Mouse (Mus musculus): ENCODE data around the gene Guf1. TPM values are rescaled to one million over a fixed set of nuclear protein-coding genes. Genes with fewer than 3 reads are reported as not detected.

Guf1 gene
- polyA plus RNA-seq, 1 experiment from 2014 or later, result 39.8 TPM

DNA sequence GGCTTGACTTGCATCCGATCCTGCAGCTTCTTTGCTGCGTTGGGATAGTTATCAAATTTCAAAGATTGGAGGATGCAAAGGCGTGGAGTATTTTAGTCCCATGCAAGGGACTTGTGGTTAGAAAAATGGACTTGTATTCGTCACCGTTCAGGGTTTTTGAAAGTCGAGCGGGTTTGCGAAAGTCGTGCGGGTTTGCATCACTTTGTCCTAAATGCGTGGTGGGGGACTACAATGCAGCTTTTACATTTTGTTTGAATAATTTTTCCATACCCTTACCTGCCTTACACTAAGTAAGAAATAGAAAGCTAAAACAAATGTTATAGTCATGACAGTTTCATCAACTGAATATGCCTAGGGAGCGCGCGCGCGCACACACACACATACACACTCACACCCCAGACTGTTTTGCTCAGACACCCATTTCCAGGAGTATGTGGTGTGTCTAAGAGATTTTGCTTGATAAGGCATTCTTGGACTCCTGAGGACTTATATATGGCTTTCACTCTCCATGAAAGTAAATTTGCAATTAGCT lies 747 bp downstream of the Guf1 start:
- Histone ChIP-seq H3K4me1 (replicated peaks; ENCODE audit: control insufficient read depth, insufficient read depth, low read length) (no peaks in the 10 kb centered on the region), H3K4me2 (peak overlapping the region; percentile 63), H3K9me3 (ENCODE audit: control insufficient read depth, low read length) (no peaks in the 10 kb centered on the region), H3K36me3 (ENCODE audit: control insufficient read depth, insufficient read depth, low read length) (0 out of 2 replicates have a peak, but pooled peaks cover 2% of the 10 kb centered on the region), H3K27ac (ENCODE audit: low read depth, low read length) (peak overlapping the region; percentile 58; the same call in 1 of the 2 replicates), H3K27me3 (replicated peaks; ENCODE audit: control insufficient read depth, insufficient read depth, low read length) (no peaks in the 10 kb centered on the region), H3K9ac (ENCODE audit: low read depth, low read length) (peak overlapping the region; percentile 96), H3K4me3 (ENCODE audit: low read depth, low read length) (peak overlapping the region; percentile 90)
- ATAC-seq (replicated peaks; ENCODE audit: low FRiP score), result peak; percentile 46
- WGBS, result 12% methylated on average over 16 of the region's 16 CpGs
- DNase-seq (ENCODE audit: low spot score), result peak; percentile 54

DNA sequence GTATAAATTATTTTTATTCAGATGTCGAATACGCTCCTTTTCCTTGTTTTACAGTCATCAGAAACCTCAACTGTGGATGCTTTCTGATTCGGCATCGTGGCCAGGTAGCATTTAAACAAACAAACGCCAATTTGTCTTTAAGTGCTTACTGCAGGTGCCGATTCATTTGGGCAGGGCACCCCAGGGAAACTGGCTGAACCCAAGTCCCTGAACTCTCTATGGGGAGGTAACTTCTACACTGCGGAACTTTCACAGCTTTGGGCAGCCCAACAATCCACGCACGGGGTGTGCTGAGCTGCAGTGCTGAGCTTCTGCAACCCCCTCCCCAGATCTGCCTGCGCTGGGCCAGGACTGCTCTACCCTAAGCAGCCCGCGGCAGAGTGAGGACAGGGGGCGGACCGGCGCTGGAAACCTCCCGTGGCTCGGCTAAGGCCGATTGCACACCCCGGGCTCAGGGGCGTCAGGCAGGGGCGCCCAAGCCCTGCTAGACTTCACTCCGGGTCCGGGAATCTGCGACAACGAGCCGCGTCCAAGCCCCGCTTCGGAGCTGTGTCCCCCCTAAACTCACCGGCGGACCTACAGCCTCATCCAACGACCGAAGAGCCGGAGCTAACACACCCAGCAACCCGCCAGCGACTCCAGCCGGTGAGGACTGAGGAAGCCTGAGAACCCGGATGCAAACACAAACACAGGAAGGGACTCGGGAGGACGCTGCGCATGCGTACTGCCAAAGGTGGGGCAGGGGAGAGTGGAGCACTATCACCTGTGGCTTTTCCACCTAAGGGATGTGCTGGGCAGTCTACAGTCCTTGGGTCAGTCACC lies 35.1 kb downstream of the Guf1 start, which contains the start of gene Gnpda2:
Gene Gnpda2 (minus strand): TSS at position 701 of the 822 bp plus-strand sequence.
- H3K4me3 ChIP-seq (ENCODE audit: low read depth, low read length), result peak within 1 kb of the TSS; percentile 62
- H3K4me1 ChIP-seq (replicated peaks; ENCODE audit: control insufficient read depth, insufficient read depth, low read length), result no peaks in the 10 kb centered on the region
- DNase-seq (ENCODE audit: low spot score) (peak; percentile 82), ATAC-seq (replicated peaks; ENCODE audit: low FRiP score) (peak; percentile 96)
- H3K27me3 ChIP-seq (replicated peaks; ENCODE audit: control insufficient read depth, insufficient read depth, low read length), result no peaks in the 10 kb centered on the region
- no peaks in the 10 kb centered on the region for H3K9me3 ChIP-seq (ENCODE audit: control insufficient read depth, low read length)
- 0 out of 2 replicates have a peak within 1 kb of the TSS, but pooled peaks have one; percentile 59 for H3K27ac ChIP-seq (ENCODE audit: low read depth, low read length)
- no peaks in the 10 kb centered on the region for H3K36me3 ChIP-seq (ENCODE audit: control insufficient read depth, insufficient read depth, low read length)
- 4% methylated on average over 42 of the region's 42 CpGs for WGBS
- peak within 1 kb of the TSS; percentile 86 for H3K9ac ChIP-seq (ENCODE audit: low read depth, low read length)
- peak within 1 kb of the TSS; percentile 75 for H3K4me2 ChIP-seq

DNA sequence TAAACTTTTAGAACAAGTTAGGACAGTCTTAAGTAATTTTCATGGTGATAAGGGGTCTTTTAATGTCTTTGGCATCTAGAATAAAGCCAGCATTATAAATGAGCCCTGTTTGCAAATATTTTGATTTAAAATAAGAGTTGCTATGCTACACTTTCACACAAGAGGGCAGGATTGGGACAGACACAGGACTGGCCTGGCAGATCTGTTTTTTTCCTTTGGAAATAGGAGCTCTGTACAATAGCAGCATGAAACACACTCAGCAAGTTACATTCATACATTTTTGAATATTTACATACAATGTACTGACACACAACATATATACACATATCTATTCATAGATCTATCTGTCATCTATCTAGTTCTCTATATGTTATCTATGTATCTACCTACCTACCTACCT lies 44.3 kb downstream of the Guf1 start:
- Histone ChIP-seq H3K9me3 (ENCODE audit: control insufficient read depth, low read length) (no peaks in the 10 kb centered on the region), H3K4me1 (replicated peaks; ENCODE audit: control insufficient read depth, insufficient read depth, low read length) (no peaks in the 10 kb centered on the region), H3K27ac (ENCODE audit: low read depth, low read length) (no peak overlapping the region), H3K4me3 (ENCODE audit: low read depth, low read length) (no peak overlapping the region), H3K27me3 (replicated peaks; ENCODE audit: control insufficient read depth, insufficient read depth, low read length) (no peaks in the 10 kb centered on the region), H3K36me3 (ENCODE audit: control insufficient read depth, insufficient read depth, low read length) (no peaks in the 10 kb centered on the region), H3K4me2 (no peak overlapping the region), H3K9ac (ENCODE audit: low read depth, low read length) (no peak overlapping the region)
- no peak for DNase-seq (ENCODE audit: low spot score)
- no peak for ATAC-seq (replicated peaks; ENCODE audit: low FRiP score)

DNA sequence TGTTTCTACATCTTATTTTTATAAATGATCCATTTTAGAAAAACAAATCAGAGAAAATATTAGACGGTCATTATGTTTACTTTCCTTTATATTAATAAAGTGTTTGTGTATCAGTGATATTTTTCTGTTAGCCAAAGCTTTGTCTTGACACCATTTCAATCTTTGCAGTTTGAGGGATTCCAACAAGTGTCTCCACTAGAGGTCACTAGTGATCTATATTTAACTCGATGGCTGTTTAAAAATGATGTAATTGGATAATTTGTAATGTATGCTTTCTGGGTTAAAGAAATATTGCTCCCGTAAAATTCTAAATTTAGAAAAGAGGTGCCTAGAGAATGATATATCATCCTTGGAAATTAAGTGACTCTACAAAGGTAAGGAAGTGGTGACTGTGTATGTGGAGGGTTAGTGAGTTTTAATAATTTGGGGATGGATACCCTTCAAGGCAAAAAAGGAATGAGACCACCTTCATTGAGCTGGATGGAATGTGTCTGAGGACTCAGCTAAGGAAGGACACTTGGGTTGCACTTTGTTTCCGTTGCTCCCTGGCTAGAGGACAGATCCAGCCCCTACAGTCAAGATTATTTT lies 56.6 kb downstream of the Guf1 start:
- Histone ChIP-seq H3K27me3 (replicated peaks; ENCODE audit: control insufficient read depth, insufficient read depth, low read length) (no peaks in the 10 kb centered on the region), H3K9ac (ENCODE audit: low read depth, low read length) (no peak overlapping the region), H3K9me3 (ENCODE audit: control insufficient read depth, low read length) (no peaks in the 10 kb centered on the region), H3K4me2 (no peak overlapping the region), H3K36me3 (ENCODE audit: control insufficient read depth, insufficient read depth, low read length) (no peaks in the 10 kb centered on the region), H3K27ac (ENCODE audit: low read depth, low read length) (no peak overlapping the region), H3K4me1 (replicated peaks; ENCODE audit: control insufficient read depth, insufficient read depth, low read length) (no peaks in the 10 kb centered on the region), H3K4me3 (ENCODE audit: low read depth, low read length) (no peak overlapping the region)
- ATAC-seq (replicated peaks; ENCODE audit: low FRiP score), result no peak
- 20% methylated on average over 4 of the region's 4 CpGs for WGBS
- no peak for DNase-seq (ENCODE audit: low spot score)

DNA sequence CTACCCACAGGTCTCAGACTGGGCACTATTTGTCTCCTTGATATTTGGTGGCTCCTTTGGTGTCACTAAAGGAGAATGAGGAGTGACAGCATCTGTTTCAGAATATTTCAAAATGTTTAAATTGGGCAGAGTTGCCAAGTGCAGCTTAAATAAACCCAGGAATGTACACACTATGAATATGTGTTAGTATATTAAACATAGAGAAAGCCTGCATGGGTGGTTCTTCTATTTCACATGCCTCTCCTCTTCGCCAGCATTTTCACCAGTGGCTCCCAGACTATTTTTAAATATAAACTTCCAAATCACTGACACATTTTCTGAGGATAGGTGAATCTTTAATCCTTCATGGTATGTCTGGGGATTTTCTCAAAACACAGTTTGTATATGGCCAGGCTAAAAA lies 64.2 kb downstream of the Guf1 start:
- H3K9ac ChIP-seq (ENCODE audit: low read depth, low read length), result no peak overlapping the region
- 87% methylated on average over 1 of the region's 1 CpGs for WGBS
- no peak overlapping the region for H3K27ac ChIP-seq (ENCODE audit: low read depth, low read length)
- ATAC-seq (replicated peaks; ENCODE audit: low FRiP score), result no peak
- no peak for DNase-seq (ENCODE audit: low spot score)
- no peaks in the 10 kb centered on the region for H3K27me3 ChIP-seq (replicated peaks; ENCODE audit: control insufficient read depth, insufficient read depth, low read length)
- no peaks in the 10 kb centered on the region for H3K36me3 ChIP-seq (ENCODE audit: control insufficient read depth, insufficient read depth, low read length)
- H3K9me3 ChIP-seq (ENCODE audit: control insufficient read depth, low read length), result no peaks in the 10 kb centered on the region
- no peak overlapping the region for H3K4me2 ChIP-seq
- H3K4me1 ChIP-seq (replicated peaks; ENCODE audit: control insufficient read depth, insufficient read depth, low read length), result no peaks in the 10 kb centered on the region
- no peak overlapping the region for H3K4me3 ChIP-seq (ENCODE audit: low read depth, low read length)

Other genes with a start within 250 kb of the Guf1 start
- 0.51 and 0.52 TPM in 2 replicates for gene Kctd8, start 215.2 kb upstream of the Guf1 start, polyA plus RNA-seq (2014; fragmentation: Nextera tagmentation; extraction: Ambion mirVana)
- gene Yipf7, start 14.3 kb upstream of the Guf1 start, polyA plus RNA-seq (2014; fragmentation: Nextera tagmentation; extraction: Ambion mirVana), result not detected in 2 replicates
- gene Gnpda2, start 35.4 kb downstream of the Guf1 start, polyA plus RNA-seq (2014; fragmentation: Nextera tagmentation; extraction: Ambion mirVana), result 16.0 and 16.7 TPM in 2 replicates